Mouse (Mus musculus) kidney, embryonic 16.5 days (tissue): ENCODE results near the gene Ppfia4. TPM values are rescaled to one million over a fixed set of nuclear protein-coding genes. Genes with fewer than 3 reads are reported as not detected.

Source experiments
- ATAC-seq: fragments of 200-750 bp; cut with Nextera tagmentation; 2 replicates; pipeline ENCODE4 v1.8.0; 2017; ENCODE audit warnings: moderate TSS enrichment; ENCODE audit not compliant: low FRiP score, low TSS enrichment
- H3K27ac ChIP-seq: fragments of 300-500 bp; sonication (generic); 2 replicates; pipeline ENCODE4 v1.5.1; 2014; ENCODE audit warnings: low read length
- H3K27me3 ChIP-seq: fragments of 300-500 bp; sonication (generic); 2 replicates; pipeline ENCODE4 v1.6.1; 2014; ENCODE audit warnings: low read length, control low read depth, mixed read lengths; ENCODE audit not compliant: insufficient read depth
- H3K36me3 ChIP-seq: fragments of 300-500 bp; sonication (generic); 2 replicates; pipeline ENCODE4 v1.6.1; 2014; ENCODE audit warnings: low read length, control low read depth, mixed read lengths; ENCODE audit not compliant: insufficient read depth
- H3K4me1 ChIP-seq: fragments of 300-500 bp; sonication (generic); 2 replicates; pipeline ENCODE4 v1.6.1; 2014; ENCODE audit warnings: low read length, control low read depth, mixed read lengths; ENCODE audit not compliant: insufficient read depth
- H3K4me2 ChIP-seq: fragments of 300-500 bp; sonication (generic); replicated peaks from 2 replicates; pipeline ENCODE4 v1.6.1; 2014; ENCODE audit warnings: low read depth, low read length
- H3K4me3 ChIP-seq: fragments of 300-500 bp; sonication (generic); 2 replicates; pipeline ENCODE4 v1.5.1; 2014; ENCODE audit warnings: mild to moderate bottlenecking, low read length
- H3K9ac ChIP-seq: fragments of 300-500 bp; sonication (generic); replicated peaks from 2 replicates; pipeline ENCODE4 v1.6.1; 2014; ENCODE audit warnings: low read length
- H3K9me3 ChIP-seq: fragments of 300-500 bp; sonication (generic); 2 replicates; pipeline ENCODE4 v1.6.1; 2016; ENCODE audit warnings: low read length, control low read depth
- WGBS: fragments of 180-500 bp; shearing (Covaris S2); extraction: QIAGEN DNeasy Blood & Tissue Kit; methylation state at CpG from one replicate; pipeline ENCODE4 v1.1.7; 2014; 5-methylcytosine and 5-hydroxymethylcytosine counted together
- polyA plus RNA-seq: library from polyadenylated mRNA; unstranded; fragments of >200 nt; fragmentation: Nextera tagmentation; extraction: Ambion mirVana; gene quantifications from 2 replicates; pipeline ENCODE4 v1.2.1, GENCODE M21; 2015

The Ppfia4 gene
- polyA plus RNA-seq, 1 experiment from 2014 or later = 3.9 TPM

DNA sequence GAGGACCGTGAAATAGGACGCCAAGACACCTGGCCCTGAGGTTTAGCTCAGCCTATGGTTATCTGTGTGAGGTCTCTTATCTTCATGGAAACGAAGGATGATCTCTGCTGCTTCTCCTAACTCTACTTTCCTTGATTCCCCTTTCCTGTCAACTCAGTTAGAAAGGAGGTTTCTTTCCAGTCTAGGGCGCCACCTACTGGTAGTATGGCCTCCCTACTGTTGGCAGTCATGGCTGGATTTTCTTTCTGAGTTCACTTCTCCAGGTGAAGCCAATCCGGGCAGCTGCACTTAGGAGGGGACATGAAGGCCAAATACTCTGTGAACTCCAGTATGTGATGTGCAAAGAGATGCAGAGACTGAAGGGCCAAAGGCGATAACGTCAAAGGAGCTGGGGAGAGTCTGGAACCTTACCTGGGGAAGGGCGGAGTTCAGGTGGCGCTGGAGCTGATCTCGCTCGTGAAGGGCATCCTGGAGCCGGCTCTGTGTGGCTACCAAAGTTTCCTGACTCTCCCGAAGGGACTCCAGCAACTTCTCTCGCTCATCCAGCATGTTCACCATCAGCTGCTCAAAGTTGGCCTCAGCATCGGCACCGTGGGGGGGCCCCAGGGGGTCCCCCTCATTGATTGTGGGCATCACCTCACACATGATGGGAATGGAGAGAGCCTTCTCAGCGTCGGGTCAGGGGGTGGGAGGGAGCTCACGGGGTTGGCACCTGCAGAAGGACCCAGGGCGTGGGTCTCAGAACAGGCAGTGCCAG is 671 bp downstream of the Ppfia4 start:
- Histone ChIP-seq H3K9me3 (no peaks in the 10 kb centered on the region), H3K27ac (no peak overlapping the region), H3K27me3 (no peaks in the 10 kb centered on the region), H3K36me3 (no peaks in the 10 kb centered on the region), H3K9ac (no peak overlapping the region), H3K4me3 (no peak overlapping the region), H3K4me1 (peaks cover 6% of the 10 kb centered on the region), H3K4me2 (no peak overlapping the region)
- 57% methylated on average over 20 of the region's 20 CpGs for WGBS
- ATAC-seq = peak; percentile 27; the same call in 1 of the 2 replicates

DNA sequence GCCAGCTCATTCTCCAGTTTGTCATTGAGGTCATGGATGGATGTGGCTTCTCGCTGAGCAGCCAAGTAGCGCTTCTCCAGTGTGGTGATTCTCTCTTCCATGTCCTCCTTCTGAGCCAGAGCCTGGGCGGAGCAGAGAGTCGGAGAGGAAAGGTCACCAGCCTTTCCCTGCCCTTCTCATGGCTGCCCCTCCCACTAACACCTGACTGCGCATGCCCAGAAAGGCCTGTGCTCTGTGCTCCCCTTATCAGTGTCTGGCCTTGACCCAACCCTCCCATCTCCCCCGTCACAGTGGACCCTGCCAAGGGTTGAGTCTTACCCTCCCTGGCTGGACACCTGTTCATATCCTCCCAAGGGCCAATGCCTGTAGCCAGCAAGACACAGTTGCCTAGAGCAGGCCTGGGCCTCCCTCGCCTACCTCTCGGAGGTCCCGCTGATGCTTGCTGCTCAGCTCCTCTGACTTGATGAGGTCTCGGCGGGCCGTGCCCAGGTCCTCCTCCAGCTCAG is 5.8 kb downstream of the Ppfia4 start:
- 90% methylated on average over 12 of the region's 12 CpGs for WGBS
- Histone ChIP-seq H3K27ac (no peak overlapping the region), H3K36me3 (no peaks in the 10 kb centered on the region), H3K4me3 (no peak overlapping the region), H3K27me3 (no peaks in the 10 kb centered on the region), H3K9me3 (no peaks in the 10 kb centered on the region), H3K4me1 (no peaks in the 10 kb centered on the region), H3K4me2 (no peak overlapping the region), H3K9ac (no peak overlapping the region)
- ATAC-seq = no peak

DNA sequence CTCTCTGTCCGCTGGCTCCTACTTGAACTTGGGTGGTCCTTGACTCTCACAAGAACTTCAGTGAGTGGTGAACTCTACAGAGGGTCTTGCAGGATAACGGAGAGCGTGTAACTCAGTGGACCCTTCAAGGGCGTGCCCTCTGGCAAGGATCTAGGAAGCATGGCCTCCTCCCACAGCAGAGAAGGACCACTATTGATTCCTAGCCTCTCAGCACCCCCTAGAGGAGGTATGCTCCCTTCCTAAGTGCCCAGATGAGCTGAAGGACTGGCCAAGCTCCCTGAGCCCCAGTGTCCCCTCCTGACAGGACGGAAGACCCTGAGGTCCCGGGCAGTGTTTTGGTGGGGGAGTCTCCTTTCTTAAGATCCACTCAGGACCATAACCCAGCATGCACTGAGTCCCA is 10.1 kb downstream of the Ppfia4 start:
- Histone ChIP-seq H3K27me3 (no peaks in the 10 kb centered on the region), H3K4me1 (peaks cover 8% of the 10 kb centered on the region; the same call in 1 of the 2 replicates), H3K9me3 (no peaks in the 10 kb centered on the region), H3K27ac (no peak overlapping the region), H3K36me3 (no peaks in the 10 kb centered on the region), H3K4me3 (no peak overlapping the region), H3K4me2 (no peak overlapping the region), H3K9ac (no peak overlapping the region)
- WGBS = 84% methylated on average over 6 of the region's 6 CpGs
- peak; percentile 36; the same call in 1 of the 2 replicates for ATAC-seq

DNA sequence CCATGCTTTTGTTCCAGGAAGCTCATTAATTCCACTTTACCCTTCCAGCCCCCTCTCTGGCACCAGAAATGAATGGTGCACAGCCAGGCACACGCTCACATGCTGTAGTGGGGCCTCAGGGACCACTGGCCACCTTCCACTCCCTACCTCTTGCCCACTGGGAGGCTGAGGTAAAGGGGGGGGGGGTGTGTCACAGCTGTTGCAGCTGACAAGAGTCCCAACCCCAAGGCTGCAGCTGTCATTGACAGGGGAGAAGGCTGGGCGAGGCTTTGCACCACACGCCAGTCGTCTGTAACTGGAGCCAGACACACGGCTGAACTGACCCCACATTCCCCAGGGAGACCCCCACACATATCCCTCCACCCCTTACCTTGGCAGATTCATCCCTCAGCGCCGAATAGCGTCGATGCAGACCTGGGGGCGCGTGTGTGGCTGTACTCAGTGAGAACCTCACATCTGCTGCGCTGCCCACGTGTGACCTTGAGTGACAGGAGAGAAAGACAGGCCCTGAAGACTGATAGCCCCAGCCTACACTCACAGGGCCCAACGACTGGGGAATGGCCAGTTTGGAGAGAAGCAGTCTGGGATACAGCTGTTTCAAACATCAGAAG is 11.9 kb downstream of the Ppfia4 start:
- Histone ChIP-seq H3K27ac (no peak overlapping the region), H3K4me2 (no peak overlapping the region), H3K9me3 (no peaks in the 10 kb centered on the region), H3K36me3 (no peaks in the 10 kb centered on the region), H3K9ac (no peak overlapping the region), H3K4me3 (no peak overlapping the region), H3K4me1 (peaks cover 8% of the 10 kb centered on the region; the same call in 1 of the 2 replicates), H3K27me3 (no peaks in the 10 kb centered on the region)
- 33% methylated on average over 14 of the region's 14 CpGs for WGBS
- ATAC-seq = peak; percentile 35; the same call in 1 of the 2 replicates

DNA sequence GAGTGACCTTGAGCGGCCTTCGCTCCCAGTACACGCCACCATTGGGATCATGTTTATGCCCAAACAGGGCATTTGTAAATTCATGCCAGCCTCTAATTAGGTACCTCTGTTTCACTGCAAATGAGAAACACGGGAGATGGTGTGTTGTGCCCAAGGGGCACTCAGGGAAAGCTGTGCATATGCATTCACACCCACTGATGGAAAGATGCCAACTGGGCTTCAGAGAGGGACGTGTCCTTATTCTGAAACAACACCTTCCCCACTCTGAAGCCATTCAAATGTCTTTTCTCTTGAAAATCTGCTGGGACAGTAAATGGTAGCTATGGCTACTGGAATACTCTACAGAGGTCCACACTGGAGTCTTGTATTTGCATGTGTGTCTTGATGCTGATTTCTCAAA is 14.5 kb downstream of the Ppfia4 start:
- no peak for ATAC-seq
- H3K36me3 ChIP-seq = no peaks in the 10 kb centered on the region
- H3K4me3 ChIP-seq = no peak overlapping the region
- no peaks in the 10 kb centered on the region for H3K27me3 ChIP-seq
- peaks cover 8% of the 10 kb centered on the region; the same call in 1 of the 2 replicates for H3K4me1 ChIP-seq
- no peak overlapping the region for H3K9ac ChIP-seq
- H3K27ac ChIP-seq = no peak overlapping the region
- no peaks in the 10 kb centered on the region for H3K9me3 ChIP-seq
- whole genome bisulfite sequencing = 84% methylated on average over 5 of the region's 5 CpGs
- no peak overlapping the region for H3K4me2 ChIP-seq

DNA sequence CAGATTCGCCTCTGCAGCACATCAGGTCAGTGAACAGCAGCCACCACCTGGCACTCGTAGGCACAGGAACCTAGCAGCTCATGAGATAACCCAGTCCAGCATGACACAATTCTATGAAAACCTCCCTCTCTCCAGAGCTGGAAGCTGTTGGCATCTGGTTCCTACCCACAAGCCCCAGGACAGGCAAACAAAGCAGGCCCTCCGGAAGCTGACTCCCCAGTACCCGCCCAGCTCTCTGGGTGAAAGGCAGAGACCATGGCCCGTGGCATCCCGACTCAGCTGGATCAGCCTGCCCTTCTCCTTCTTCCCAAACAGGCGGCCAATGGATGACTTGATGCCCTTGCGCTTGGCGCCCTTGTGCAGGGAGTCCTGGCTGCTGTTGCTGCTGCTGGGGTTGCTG is 16.4 kb downstream of the Ppfia4 start:
- Histone ChIP-seq H3K36me3 (no peaks in the 10 kb centered on the region), H3K4me2 (no peak overlapping the region), H3K9me3 (no peaks in the 10 kb centered on the region), H3K9ac (no peak overlapping the region), H3K4me3 (no peak overlapping the region), H3K27me3 (no peaks in the 10 kb centered on the region), H3K27ac (no peak overlapping the region), H3K4me1 (peaks cover 8% of the 10 kb centered on the region; the same call in 1 of the 2 replicates)
- 0 out of 2 replicates have a peak, but pooled peaks have one; percentile 21 for ATAC-seq
- 84% methylated on average over 9 of the region's 9 CpGs for WGBS

DNA sequence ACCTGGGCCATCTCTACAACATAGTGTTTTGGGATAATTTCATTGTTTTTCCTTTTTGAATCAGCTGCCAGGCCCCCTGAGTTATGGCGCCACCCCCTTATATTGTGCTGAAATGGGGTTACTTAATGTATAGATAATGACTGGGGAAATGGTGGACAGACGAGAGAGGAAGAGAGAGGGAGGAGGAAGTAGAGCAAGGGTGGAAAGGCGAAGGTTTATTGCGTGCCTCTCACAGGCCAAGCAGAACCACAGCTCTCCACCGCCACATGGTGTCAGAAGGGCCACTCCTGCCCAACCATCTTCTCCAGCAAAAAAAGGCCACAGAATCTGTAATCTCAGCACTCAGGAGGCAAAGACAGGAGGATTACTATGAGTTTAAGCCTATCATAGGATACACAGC is 17.5 kb downstream of the Ppfia4 start:
- no peak overlapping the region for H3K27ac ChIP-seq
- no peak for ATAC-seq
- no peak overlapping the region for H3K4me3 ChIP-seq
- no peaks in the 10 kb centered on the region for H3K27me3 ChIP-seq
- no peak overlapping the region for H3K4me2 ChIP-seq
- H3K9ac ChIP-seq = no peak overlapping the region
- H3K36me3 ChIP-seq = no peaks in the 10 kb centered on the region
- 78% methylated on average over 5 of the region's 5 CpGs for WGBS
- H3K9me3 ChIP-seq = no peaks in the 10 kb centered on the region
- H3K4me1 ChIP-seq = no peaks in the 10 kb centered on the region

DNA sequence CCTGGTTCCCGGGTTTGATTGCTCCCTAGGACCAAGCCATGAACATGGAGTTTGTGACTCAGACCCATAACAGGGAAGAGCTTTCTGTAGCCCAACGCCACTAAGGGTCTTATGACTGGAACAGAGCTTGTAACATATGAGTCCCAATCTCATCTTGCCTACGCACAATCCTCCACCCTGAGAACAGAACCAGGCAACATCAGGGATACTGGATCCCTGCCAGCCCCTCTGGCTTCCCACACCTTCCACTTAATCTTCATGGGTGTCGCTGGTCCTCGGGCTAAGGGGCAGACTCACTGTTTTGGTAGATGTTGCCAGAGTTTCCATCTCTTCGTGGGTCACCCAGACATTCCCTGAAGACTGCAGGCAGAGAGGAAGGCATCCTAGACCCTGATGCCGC is 21.0 kb downstream of the Ppfia4 start:
- no peak overlapping the region for H3K9ac ChIP-seq
- 92% methylated on average over 7 of the region's 7 CpGs for WGBS
- no peak overlapping the region for H3K27ac ChIP-seq
- H3K9me3 ChIP-seq = no peaks in the 10 kb centered on the region
- no peaks in the 10 kb centered on the region for H3K4me1 ChIP-seq
- H3K27me3 ChIP-seq = no peaks in the 10 kb centered on the region
- ATAC-seq = no peak
- no peak overlapping the region for H3K4me3 ChIP-seq
- H3K4me2 ChIP-seq = no peak overlapping the region
- no peaks in the 10 kb centered on the region for H3K36me3 ChIP-seq

DNA sequence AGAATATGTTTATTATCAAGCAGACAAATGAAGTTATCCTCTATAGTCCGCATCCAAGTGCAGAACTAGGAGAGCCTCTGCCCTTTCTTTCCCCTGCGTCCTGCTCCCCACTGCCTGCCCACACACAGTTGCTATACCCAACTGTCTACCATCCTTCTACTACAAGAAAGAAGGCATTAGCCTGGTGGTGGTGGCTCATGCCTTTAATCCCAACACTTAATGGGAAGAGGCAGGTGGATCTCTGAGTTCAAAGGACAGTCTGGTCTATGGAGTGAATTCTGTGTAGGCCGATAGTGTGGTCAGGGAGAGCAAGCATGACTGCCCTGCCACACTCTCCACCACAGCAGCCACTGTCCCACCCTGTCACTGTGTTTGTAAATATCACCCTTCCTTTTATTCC is 22.0 kb downstream of the Ppfia4 start:
- Histone ChIP-seq H3K36me3 (no peaks in the 10 kb centered on the region), H3K27ac (no peak overlapping the region), H3K4me2 (no peak overlapping the region), H3K9me3 (no peaks in the 10 kb centered on the region), H3K4me1 (no peaks in the 10 kb centered on the region), H3K9ac (no peak overlapping the region), H3K4me3 (no peak overlapping the region), H3K27me3 (no peaks in the 10 kb centered on the region)
- no peak for ATAC-seq
- whole genome bisulfite sequencing = 90% methylated on average over 3 of the region's 3 CpGs

DNA sequence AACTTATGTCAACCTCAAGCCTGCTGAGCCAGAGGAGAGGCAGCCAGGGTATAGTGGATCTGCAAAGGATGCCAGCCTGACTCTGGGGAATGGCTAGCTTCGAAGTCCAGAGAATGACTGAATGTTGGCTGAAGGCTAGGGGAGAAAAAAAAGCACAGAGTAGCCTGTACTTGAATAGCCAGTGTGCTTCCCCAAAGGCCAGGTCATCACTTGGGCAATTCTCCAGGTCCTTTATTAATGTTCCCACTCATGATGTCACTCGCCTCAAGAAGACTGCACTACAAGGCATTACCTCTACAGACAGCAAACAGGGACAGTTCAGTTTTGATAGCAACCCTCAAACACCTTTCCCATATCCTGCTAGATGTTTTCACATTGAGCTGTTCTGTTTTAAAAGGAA is 22.4 kb downstream of the Ppfia4 start:
- 74% methylated on average over 2 of the region's 2 CpGs for WGBS
- ATAC-seq = no peak
- no peaks in the 10 kb centered on the region for H3K9me3 ChIP-seq

More for the DNA sequence above, 22.4 kb downstream of the Ppfia4 start:
- Histone ChIP-seq H3K9ac (no peak overlapping the region), H3K4me1 (no peaks in the 10 kb centered on the region), H3K36me3 (no peaks in the 10 kb centered on the region), H3K4me3 (no peak overlapping the region), H3K27me3 (no peaks in the 10 kb centered on the region), H3K27ac (no peak overlapping the region), H3K4me2 (no peak overlapping the region)
